Mouse (Mus musculus) ES-Bruce4 (cell line): ENCODE results near the gene D430019H16Rik.

Source experiments
- CTCF ChIP-seq: IDR thresholded peaks from one replicate; pipeline ENCODE4 v1.8.1; 2011; ENCODE audit warnings: low read depth, low read length
- POLR2A ChIP-seq: IDR thresholded peaks from one replicate; pipeline ENCODE4 v1.8.1; 2011; ENCODE audit warnings: low read length; ENCODE audit not compliant: insufficient read depth

- TF ChIP-seq POLR2A (no peak), CTCF (no peak)
These were observed 57.5 kb downstream of the D430019H16Rik start for GRCm38 (mm10) chr12:105511109-105511508.
